15 mouse cellular contexts compared by ENCODE assay signal in the genomic region with DNA sequence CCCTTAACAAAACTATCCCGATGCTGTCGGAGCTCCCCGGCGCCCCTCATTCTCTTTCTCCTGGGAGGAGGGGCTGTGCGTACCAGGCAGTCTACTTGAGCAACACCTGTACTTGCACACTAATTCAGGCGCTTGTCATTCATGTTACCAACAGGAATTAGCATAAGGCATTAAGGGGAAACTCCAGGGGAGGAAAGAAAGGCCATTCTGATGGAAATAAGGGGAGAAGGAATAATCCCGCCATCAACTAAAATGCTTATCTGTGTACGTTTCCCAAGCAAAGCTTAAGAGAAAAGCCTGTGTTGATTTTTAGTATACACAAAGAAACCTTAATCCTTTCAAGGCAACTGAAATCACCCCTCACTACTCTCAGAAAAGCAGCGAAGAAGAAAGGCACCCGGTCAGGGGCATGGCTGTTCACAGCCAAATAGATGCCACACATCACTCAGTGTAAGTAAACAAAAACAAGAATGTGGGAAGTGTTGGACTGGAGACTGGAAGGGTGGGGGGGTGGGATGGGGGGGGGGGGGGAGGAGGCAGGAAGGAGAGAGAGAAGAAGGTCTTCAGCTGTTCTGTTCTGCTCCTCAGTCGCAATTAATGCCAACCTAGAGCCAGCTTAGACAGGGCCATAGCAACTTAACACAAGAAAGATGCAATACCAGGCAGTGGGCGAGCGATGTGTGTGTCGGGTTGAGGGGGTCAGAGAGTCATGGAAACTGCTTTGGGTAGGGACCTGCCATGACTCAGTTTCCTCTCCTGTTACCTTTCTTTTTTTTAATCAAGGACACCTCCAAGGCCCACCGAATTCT.
DNase-seq lines count a peak whose midpoint lies in the region; ATAC-seq lines count a peak whose summit lies in the region.
"Had no signal": no experiment of that assay in that cellular context is flagged by ENCODE, and none has a peak within 500 bp of the region (broad histone marks: within the 10 kb centered on the region; RNA-seq: fewer than 3 reads in every experiment).

No protein-coding gene starts in this region.

- DNase-seq in ES-CJ7 (ENCODE audit: low read depth, low spot score) = peak; percentile 43
- no peak for DNase-seq in forebrain, embryonic 10.5 days (ENCODE audit: extremely low spot score, low spot score)
- no peak for DNase-seq in hindbrain, embryonic 14.5 days (ENCODE audit: low spot score)
- DNase-seq in midbrain, embryonic 14.5 days = peak; percentile 59
- DNase-seq in adrenal gland, adult 18-20 months (ENCODE audit: low spot score in 2 of 2) = no peak
- no peak for DNase-seq in cerebellum, adult 11 months
- DNase-seq in layer of hippocampus, adult 9-11 months = no peak
- DNase-seq: adrenal gland, adult 2 months; heart, adult 2 months; kidney, adult 9 months; lung, postnatal 4 days; thymus, adult 18-20 months had no signal

- ATAC-seq in hindbrain, embryonic 14.5 days (ENCODE audit: low FRiP score) = peak; percentile 65; the same call in 1 of the 2 replicates
- peak; percentile 84; the same call in 1 of the 2 replicates for ATAC-seq in midbrain, embryonic 14.5 days (ENCODE audit: low FRiP score, low TSS enrichment)
- no peak for ATAC-seq in inflammation-experienced regulatory T-cells, adult 6 months

- H3K36me3 ChIP-seq in forebrain, embryonic 10.5 days (replicated peaks) = peaks cover 51% of the 10 kb centered on the region
- H3K36me3 ChIP-seq in hindbrain, embryonic 14.5 days (replicated peaks; ENCODE audit: control insufficient read depth, insufficient read depth) = peaks cover 9% of the 10 kb centered on the region; the same call in 1 of the 2 replicates
- peaks cover 6% of the 10 kb centered on the region; the same call in 1 of the 2 replicates for H3K36me3 ChIP-seq in midbrain, embryonic 14.5 days (ENCODE audit: control insufficient read depth, insufficient read depth, low read length)

- WGBS in forebrain, embryonic 10.5 days = 28% methylated on average over 15 of the region's 15 CpGs
- WGBS in hindbrain, embryonic 14.5 days = 14% methylated on average over 15 of the region's 15 CpGs
- WGBS in midbrain, embryonic 14.5 days = 6% methylated on average over 15 of the region's 15 CpGs

- H3K4me3 ChIP-seq in forebrain, embryonic 10.5 days = peak overlapping the region; percentile 30; the same call in 1 of the 2 replicates
- H3K4me3 ChIP-seq in hindbrain, embryonic 14.5 days (replicated peaks; ENCODE audit: low read length) = peak overlapping the region; percentile 32
- H3K4me3 ChIP-seq in midbrain, embryonic 14.5 days (replicated peaks; ENCODE audit: low read depth, low read length) = peak overlapping the region; percentile 32
- H3K4me3 ChIP-seq: heart, adult 2 months; left cerebral cortex, adult 2 months had no signal

- no peak overlapping the region for H3K27ac ChIP-seq in forebrain, embryonic 10.5 days
- H3K27ac ChIP-seq in hindbrain, embryonic 14.5 days = peak overlapping the region; percentile 58; the same call in 1 of the 2 replicates
- H3K27ac ChIP-seq in midbrain, embryonic 14.5 days (replicated peaks; ENCODE audit: low read depth, low read length) = peak overlapping the region; percentile 58
- H3K27ac ChIP-seq: heart, adult 2 months; left cerebral cortex, adult 2 months; liver, embryonic 14.5 days had no signal

- peaks cover 33% of the 10 kb centered on the region for H3K27me3 ChIP-seq in forebrain, embryonic 10.5 days (ENCODE audit: poor library complexity, severe bottlenecking)
- no peaks in the 10 kb centered on the region for H3K27me3 ChIP-seq in hindbrain, embryonic 14.5 days (ENCODE audit: control insufficient read depth, insufficient read depth, low read length)
- H3K27me3 ChIP-seq in midbrain, embryonic 14.5 days (ENCODE audit: control insufficient read depth, insufficient read depth, low read length) = no peaks in the 10 kb centered on the region

- no peaks in the 10 kb centered on the region for H3K9me3 ChIP-seq in forebrain, embryonic 10.5 days
- H3K9me3 ChIP-seq in hindbrain, embryonic 14.5 days (ENCODE audit: control insufficient read depth, low read length) = no peaks in the 10 kb centered on the region
- H3K9me3 ChIP-seq in midbrain, embryonic 14.5 days (ENCODE audit: control insufficient read depth, low read length) = no peaks in the 10 kb centered on the region

- H3K9ac ChIP-seq in hindbrain, embryonic 14.5 days = peak overlapping the region; percentile 47
- H3K9ac ChIP-seq in midbrain, embryonic 14.5 days (replicated peaks; ENCODE audit: low read length) = peak overlapping the region; percentile 34; the same call in 1 of the 2 replicates
- H3K9ac ChIP-seq: liver, embryonic 14.5 days had no signal

- peaks cover 95% of the 10 kb centered on the region for H3K4me1 ChIP-seq in forebrain, embryonic 10.5 days
- H3K4me1 ChIP-seq in hindbrain, embryonic 14.5 days (replicated peaks; ENCODE audit: control insufficient read depth, insufficient read depth, low read length) = peaks cover 74% of the 10 kb centered on the region
- H3K4me1 ChIP-seq in midbrain, embryonic 14.5 days (ENCODE audit: control insufficient read depth, insufficient read depth, low read length) = peaks cover 70% of the 10 kb centered on the region

- peak overlapping the region; percentile 74 for H3K4me2 ChIP-seq in hindbrain, embryonic 14.5 days (replicated peaks)
- peak overlapping the region; percentile 83 for H3K4me2 ChIP-seq in midbrain, embryonic 14.5 days (ENCODE audit: low read length)

Comparison
In these comparisons a context has a peak if more than half of its experiments do, and no peak if none do; other contexts are left out.
1. DNase-seq: peak in ES-CJ7 (single experiment) and midbrain, embryonic 14.5 days (single experiment); none in forebrain, embryonic 10.5 days (single experiment), hindbrain, embryonic 14.5 days (single experiment), adrenal gland, adult 18-20 months (0 of 2), cerebellum, adult 11 months (single experiment) and layer of hippocampus, adult 9-11 months (single experiment).
2. Peak in every context shown above with its lines, with median percentiles within 50 percentile points of each other: H3K4me3 ChIP-seq.